Comparison of ENCODE assay signal across 22 mouse cellular contexts in genomic region chr8:37460551-37461154, GRCm38 (mm10).
A peak's percentile ranks its signal among the peaks of the same experiment; 100 is the strongest.
DNase-seq lines count a peak whose midpoint lies in the region; ATAC-seq and TF ChIP-seq lines count a peak whose summit lies in the region.
"Had no signal": no experiment of that assay in that cellular context is flagged by ENCODE, and none has a peak within 500 bp of the region (broad histone marks: within the 10 kb centered on the region; RNA-seq: fewer than 3 reads in every experiment).

No protein-coding gene starts in this region.

- ATAC-seq in hindbrain, embryonic 13.5 days (ENCODE audit: low FRiP score): peak; percentile 54; the same call in 1 of the 2 replicates
- no peak; the same call in 1 of the 2 replicates for ATAC-seq in hindbrain, embryonic 12.5 days (ENCODE audit: low FRiP score)
- peak; percentile 43; the same call in 1 of the 2 replicates for ATAC-seq in forebrain, postnatal 0 days

- H3K27ac ChIP-seq in hindbrain, embryonic 13.5 days: no peak overlapping the region
- no peak overlapping the region for H3K27ac ChIP-seq in hindbrain, embryonic 12.5 days
- H3K27ac ChIP-seq in forebrain, postnatal 0 days (ENCODE audit: low read depth, low read length): no peak overlapping the region
- H3K27ac ChIP-seq: embryonic facial prominence, embryonic 13.5 days; gastrocnemius, adult 2 months; kidney, embryonic 15.5 days; limb, embryonic 13.5 days; liver, embryonic 13.5 days had no signal

- no peak for TF ChIP-seq CTCF in forebrain, postnatal 0 days (IDR thresholded peaks at IDR 0.05; ENCODE audit: low read depth)
- no peak for TF ChIP-seq CTCF in lung, adult 2 months (IDR thresholded peaks at IDR 0.05; ENCODE audit: insufficient read depth, low read length)

- 60% methylated on average over 4 of the region's 4 CpGs for WGBS in hindbrain, embryonic 13.5 days
- 67% methylated on average over 4 of the region's 4 CpGs for WGBS in hindbrain, embryonic 12.5 days
- WGBS in forebrain, postnatal 0 days: 55% methylated on average over 4 of the region's 4 CpGs
- WGBS in lung, adult 2 months: 81% methylated on average over 4 of the region's 4 CpGs

- H3K4me2 ChIP-seq in hindbrain, embryonic 13.5 days: no peak overlapping the region
- no peak overlapping the region for H3K4me2 ChIP-seq in hindbrain, embryonic 12.5 days (replicated peaks)
- no peak overlapping the region for H3K4me2 ChIP-seq in forebrain, postnatal 0 days (ENCODE audit: low read depth)
- H3K4me2 ChIP-seq: embryonic facial prominence, embryonic 13.5 days; kidney, embryonic 15.5 days; limb, embryonic 13.5 days; liver, embryonic 13.5 days; lung, embryonic 14.5 days had no signal

- no peaks in the 10 kb centered on the region for H3K9me3 ChIP-seq in hindbrain, embryonic 13.5 days
- no peaks in the 10 kb centered on the region for H3K9me3 ChIP-seq in hindbrain, embryonic 12.5 days (replicated peaks)
- H3K9me3 ChIP-seq in forebrain, postnatal 0 days (ENCODE audit: low read length): no peaks in the 10 kb centered on the region
- H3K9me3 ChIP-seq: embryonic facial prominence, embryonic 13.5 days; kidney, embryonic 15.5 days; limb, embryonic 13.5 days; liver, embryonic 13.5 days had no signal

- peak; percentile 4 for DNase-seq in retina, embryonic 14.5 days (ENCODE audit: low spot score)
- no peak for DNase-seq in retina, postnatal 1 day
- DNase-seq in forebrain, postnatal 0 days: no peak
- no peak for DNase-seq in left cerebral cortex, postnatal 36 days (ENCODE audit: low spot score in 2 of 2)
- no peak for DNase-seq in lung, adult 2 months
- DNase-seq: adrenal gland, postnatal 25 days; cerebellum, postnatal 10 days; gastrocnemius, adult 2 months; kidney, adult 11 months; kidney, postnatal 36 days; layer of hippocampus, postnatal 36 days; liver, embryonic 13.5 days; lung, embryonic 14.5 days; right cerebral cortex, postnatal 25 days; spleen, adult 18-20 months had no signal

- intact Hi-C loops in left cerebral cortex, postnatal 36 days (cut with DNase I): no loop called here

- H3K4me3 ChIP-seq in hindbrain, embryonic 13.5 days: no peak overlapping the region
- H3K4me3 ChIP-seq in hindbrain, embryonic 12.5 days: no peak overlapping the region
- no peak overlapping the region for H3K4me3 ChIP-seq in forebrain, postnatal 0 days (ENCODE audit: low read depth, low read length)
- H3K4me3 ChIP-seq in lung, adult 2 months (replicated peaks; ENCODE audit: extremely low read depth, low read depth, low read length): no peak overlapping the region
- H3K4me3 ChIP-seq: embryonic facial prominence, embryonic 13.5 days; erythroblast, embryonic 14.5 days; gastrocnemius, adult 2 months; kidney, embryonic 15.5 days; limb, embryonic 13.5 days; liver, embryonic 13.5 days; megakaryocyte, embryonic 14.5 days had no signal

- no peak for TF ChIP-seq POLR2A in lung, adult 2 months (IDR thresholded peaks at IDR 0.05; ENCODE audit: borderline replicate concordance, extremely low read depth, low read depth, low read length)

- H3K27me3 ChIP-seq in hindbrain, embryonic 13.5 days: no peaks in the 10 kb centered on the region
- H3K27me3 ChIP-seq in hindbrain, embryonic 12.5 days: no peaks in the 10 kb centered on the region
- no peaks in the 10 kb centered on the region for H3K27me3 ChIP-seq in forebrain, postnatal 0 days (ENCODE audit: insufficient read depth, low read length)
- H3K27me3 ChIP-seq: embryonic facial prominence, embryonic 13.5 days; kidney, embryonic 15.5 days; limb, embryonic 13.5 days; liver, embryonic 13.5 days; megakaryocyte, embryonic 14.5 days had no signal

- H3K4me1 ChIP-seq in hindbrain, embryonic 13.5 days (replicated peaks): no peaks in the 10 kb centered on the region
- H3K4me1 ChIP-seq in hindbrain, embryonic 12.5 days: no peaks in the 10 kb centered on the region
- no peaks in the 10 kb centered on the region for H3K4me1 ChIP-seq in forebrain, postnatal 0 days (ENCODE audit: insufficient read depth)
- H3K4me1 ChIP-seq in lung, adult 2 months (ENCODE audit: control insufficient read depth, insufficient read depth, low read length): no peaks in the 10 kb centered on the region
- H3K4me1 ChIP-seq: embryonic facial prominence, embryonic 13.5 days; kidney, embryonic 15.5 days; limb, embryonic 13.5 days; liver, embryonic 13.5 days; megakaryocyte, embryonic 14.5 days had no signal

- H3K36me3 ChIP-seq in hindbrain, embryonic 13.5 days: no peaks in the 10 kb centered on the region
- no peaks in the 10 kb centered on the region for H3K36me3 ChIP-seq in hindbrain, embryonic 12.5 days
- no peaks in the 10 kb centered on the region for H3K36me3 ChIP-seq in forebrain, postnatal 0 days (ENCODE audit: insufficient read depth)
- H3K36me3 ChIP-seq: embryonic facial prominence, embryonic 13.5 days; kidney, embryonic 15.5 days; limb, embryonic 13.5 days; liver, embryonic 13.5 days had no signal

- H3K9ac ChIP-seq in hindbrain, embryonic 13.5 days: no peak overlapping the region
- H3K9ac ChIP-seq in hindbrain, embryonic 12.5 days: no peak overlapping the region
- H3K9ac ChIP-seq in forebrain, postnatal 0 days: no peak overlapping the region
- H3K9ac ChIP-seq: embryonic facial prominence, embryonic 13.5 days; kidney, embryonic 15.5 days; limb, embryonic 13.5 days; liver, embryonic 13.5 days; lung, embryonic 14.5 days had no signal
